Mouse (Mus musculus) C2C12 (cell line): ENCODE measurements around the gene Rpl10l. TPM values are rescaled to one million over a fixed set of nuclear protein-coding genes. Genes with fewer than 3 reads are reported as not detected.

ENCODE experiments used
- H3K27me3 ChIP-seq: one replicate; pipeline ENCODE4 v1.6.1; 2011; ENCODE audit not compliant: control insufficient read depth, insufficient read depth, insufficient read length
- H3K36me3 ChIP-seq: one replicate; pipeline ENCODE4 v1.6.1; 2011; ENCODE audit not compliant: control insufficient read depth, insufficient read depth
- H3K4me3 ChIP-seq: one replicate; pipeline ENCODE4 v1.5.1; 2011; ENCODE audit warnings: mild to moderate bottlenecking, control low read depth; ENCODE audit not compliant: poor library complexity, insufficient read depth, severe bottlenecking
- H3K79me2 ChIP-seq: one replicate; pipeline ENCODE4 v1.6.1; 2011; ENCODE audit not compliant: control insufficient read depth, insufficient read depth
- H3K79me3 ChIP-seq: one replicate; pipeline ENCODE4 v1.6.1; 2011; ENCODE audit warnings: low read depth, control low read depth
- H3ac ChIP-seq: one replicate; pipeline ENCODE3; 2011; ENCODE audit warnings: low read depth; ENCODE audit not compliant: control insufficient read depth, insufficient read length
- CEBPB ChIP-seq: IDR thresholded peaks from one replicate; pipeline ENCODE4 v1.6.1; 2011; ENCODE audit warnings: low read depth, mild to moderate bottlenecking, control low read depth, moderate library complexity
- CTCF ChIP-seq: IDR thresholded peaks from one replicate; pipeline ENCODE4 v1.5.1; 2011; ENCODE audit not compliant: control insufficient read depth, insufficient read depth, insufficient read length
- FOSL1 ChIP-seq: IDR thresholded peaks from one replicate; pipeline ENCODE4 v1.8.0; 2011; ENCODE audit warnings: mild to moderate bottlenecking, low read length; ENCODE audit not compliant: poor library complexity, insufficient read depth, severe bottlenecking
- MAX ChIP-seq: IDR thresholded peaks from one replicate; pipeline ENCODE4 v1.6.1; 2011; ENCODE audit warnings: mild to moderate bottlenecking, control low read depth
- MYOD1 ChIP-seq: IDR thresholded peaks from one replicate; pipeline ENCODE4 v1.6.1; 2011; ENCODE audit warnings: low read depth; ENCODE audit not compliant: control insufficient read depth, insufficient read length
- MYOG ChIP-seq: IDR thresholded peaks from one replicate; pipeline ENCODE4 v1.6.1; 2011; ENCODE audit not compliant: control insufficient read depth, insufficient read length; ENCODE audit errors: extremely low read depth
- USF1 ChIP-seq: IDR thresholded peaks from one replicate; pipeline ENCODE4 v1.6.1; 2011; ENCODE audit warnings: low read depth, mild to moderate bottlenecking, control low read depth, moderate library complexity
- long read RNA-seq, 2 experiments: library from polyadenylated mRNA; unstranded; transcript quantifications; one replicate each; pipeline ENCODE4 v2.0.0; 2019 to 2020
- polyA plus RNA-seq: library from polyadenylated mRNA; unstranded; fragments of >200 nt; fragmentation: generic; extraction: Trizol; gene quantifications from one replicate; pipeline ENCODE4 v1.2.1, GENCODE M21; 2012; ENCODE audit warnings: missing spikeins

Rpl10l gene
- polyA plus RNA-seq, result not detected
- long read RNA-seq, experiment 1, result 0 reads
- long read RNA-seq, experiment 2, result 0 reads

DNA sequence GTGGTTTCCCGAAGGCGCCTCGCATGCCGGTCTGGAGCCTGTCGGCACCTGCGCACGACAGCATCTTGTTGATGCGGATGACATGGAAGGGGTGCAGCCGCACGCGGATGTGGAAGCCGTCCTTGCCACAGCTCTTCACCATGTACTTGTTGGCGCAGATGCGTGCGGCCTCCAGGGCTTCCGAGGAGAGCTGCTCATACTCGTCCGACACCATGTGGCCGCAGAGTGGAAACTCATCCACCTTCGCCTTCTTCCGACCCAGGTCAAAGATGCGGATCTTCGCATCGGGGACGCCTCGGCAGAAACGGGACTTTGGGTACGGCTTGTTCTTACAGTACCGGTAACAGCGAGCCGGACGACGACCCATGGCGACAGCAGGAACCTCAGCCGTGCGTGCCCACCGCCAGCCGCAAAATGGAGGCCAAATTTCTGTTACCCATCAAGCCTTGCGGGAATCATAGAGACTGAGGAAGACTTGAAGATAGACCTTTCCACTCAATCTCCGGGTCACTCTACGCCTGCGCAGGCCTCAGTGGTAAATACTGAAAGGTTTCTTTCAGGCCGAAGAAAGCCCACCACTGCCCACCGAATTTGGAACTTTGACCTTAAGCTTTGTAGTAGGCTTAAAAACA lies at the start of gene Rpl10l:
Gene Rpl10l (minus strand): TSS at position 411 of the 632 bp plus-strand sequence.
- no peaks in the 10 kb centered on the region for H3K79me2 ChIP-seq
- no peak within 1 kb of the TSS for H3ac ChIP-seq
- H3K27me3 ChIP-seq, result no peaks in the 10 kb centered on the region
- no peak for TF ChIP-seq FOSL1
- H3K79me3 ChIP-seq, result no peaks in the 10 kb centered on the region
- H3K36me3 ChIP-seq, result no peaks in the 10 kb centered on the region
- no peak within 1 kb of the TSS for H3K4me3 ChIP-seq

DNA sequence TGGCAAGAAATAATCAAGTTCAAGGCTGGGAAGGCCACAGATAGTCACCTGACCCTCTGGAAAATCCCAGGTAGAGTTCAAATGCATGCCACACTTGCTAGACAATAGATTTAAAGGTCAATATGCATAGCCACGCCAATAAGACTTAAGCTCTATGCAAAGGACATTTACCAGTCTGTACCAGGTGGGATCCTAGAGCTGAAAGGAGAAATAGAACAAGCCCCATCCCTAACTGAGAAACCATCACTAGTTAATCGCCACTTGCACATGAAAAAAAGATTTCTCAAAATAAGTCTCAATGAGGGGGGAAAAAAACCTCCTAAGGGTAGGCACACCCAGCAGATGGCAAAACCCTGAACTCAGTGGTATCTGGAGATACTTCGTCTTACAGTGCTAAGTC lies 8.3 kb downstream of the Rpl10l start:
- TF ChIP-seq MYOD1 (no peak), CTCF (no peak), FOSL1 (no peak), USF1 (no peak), MYOG (no peak), CEBPB (no peak), MAX (no peak)
- no peaks in the 10 kb centered on the region for H3K27me3 ChIP-seq

GRCm38 (mm10) chr12:66245461-66246099 lies 38.6 kb downstream of the Rpl10l start:
- Histone ChIP-seq H3K79me3 (no peaks in the 10 kb centered on the region), H3K27me3 (no peaks in the 10 kb centered on the region), H3ac (no peak overlapping the region), H3K36me3 (no peaks in the 10 kb centered on the region), H3K79me2 (no peaks in the 10 kb centered on the region), H3K4me3 (no peak overlapping the region)
- TF ChIP-seq FOSL1, result no peak

More for the DNA sequence above, 8.3 kb downstream of the Rpl10l start:
- no peaks in the 10 kb centered on the region for H3K79me3 ChIP-seq
- no peak overlapping the region for H3K4me3 ChIP-seq
- H3ac ChIP-seq, result no peak overlapping the region
- no peaks in the 10 kb centered on the region for H3K79me2 ChIP-seq
- no peaks in the 10 kb centered on the region for H3K36me3 ChIP-seq

DNA sequence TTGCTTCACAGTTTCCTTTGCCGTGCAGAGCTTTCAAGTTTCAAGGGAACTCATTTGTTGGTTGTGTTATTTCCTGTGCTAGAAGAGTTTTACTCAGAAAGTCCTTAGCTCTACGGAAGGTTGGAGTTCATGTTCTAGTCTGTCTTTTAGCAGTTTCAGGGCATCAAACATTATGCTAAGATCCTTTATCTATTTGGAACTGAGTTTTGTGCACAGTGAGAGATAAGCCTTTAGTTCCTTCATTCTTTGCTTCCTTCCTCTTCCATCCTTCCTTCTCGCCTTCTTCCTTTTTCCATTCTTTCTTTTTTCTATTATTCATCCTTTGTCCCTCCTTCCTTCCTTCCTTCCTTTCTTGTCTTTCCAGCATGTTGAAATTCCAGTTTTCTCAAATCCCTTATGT lies 50.0 kb downstream of the Rpl10l start:
- no peaks in the 10 kb centered on the region for H3K27me3 ChIP-seq
- H3K4me3 ChIP-seq, result no peak overlapping the region
- TF ChIP-seq MAX, result no peak
- TF ChIP-seq FOSL1, result no peak
- TF ChIP-seq MYOG, result no peak
- no peak for TF ChIP-seq CTCF
- TF ChIP-seq CEBPB, result no peak
- TF ChIP-seq USF1, result no peak
- TF ChIP-seq MYOD1, result no peak
- H3K79me2 ChIP-seq, result no peaks in the 10 kb centered on the region
- no peaks in the 10 kb centered on the region for H3K79me3 ChIP-seq
- H3K36me3 ChIP-seq, result no peaks in the 10 kb centered on the region
- H3ac ChIP-seq, result no peak overlapping the region
